Mouse (Mus musculus) adrenal gland, adult 10 weeks (tissue): ENCODE data around the gene Ctsm. TPM values are rescaled to one million over a fixed set of nuclear protein-coding genes. Genes with fewer than 3 reads are reported as not detected.

Source experiments
- polyA plus RNA-seq: library from polyadenylated mRNA; stranded (reverse); fragments of 350-450 nt; fragmentation: Illumina TruSeq; extraction: RNeasy Lipid Tissue Mini Kit (QIAGEN cat#74804); gene quantifications from one replicate; pipeline ENCODE4 v1.2.3, GENCODE M21; 2014; ENCODE audit warnings: low read depth, low replicate concordance

The Ctsm gene
- polyA plus RNA-seq = not detected

DNA sequence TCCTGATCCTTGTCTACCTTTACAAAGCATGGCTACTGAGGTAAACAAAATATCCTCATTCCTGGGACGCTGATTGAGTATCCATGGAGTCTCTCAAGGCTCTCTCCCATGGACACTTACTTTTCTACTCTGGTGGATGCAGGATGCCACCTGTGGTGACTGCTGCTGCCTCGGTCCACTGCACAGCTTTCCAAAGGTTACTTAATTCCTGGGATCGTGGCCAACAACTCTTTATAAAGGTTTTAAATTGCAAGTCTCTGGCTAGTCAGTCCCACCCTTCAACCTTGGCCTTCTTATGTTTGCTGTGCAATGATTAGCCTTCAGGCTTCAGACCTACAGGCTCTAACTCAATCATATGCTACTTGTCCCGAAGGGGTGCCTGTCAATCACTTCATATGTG lies at the start of gene Ctsm:
Ctsm (minus strand) TSS at position 209 of the 400 bp plus-strand sequence.

DNA sequence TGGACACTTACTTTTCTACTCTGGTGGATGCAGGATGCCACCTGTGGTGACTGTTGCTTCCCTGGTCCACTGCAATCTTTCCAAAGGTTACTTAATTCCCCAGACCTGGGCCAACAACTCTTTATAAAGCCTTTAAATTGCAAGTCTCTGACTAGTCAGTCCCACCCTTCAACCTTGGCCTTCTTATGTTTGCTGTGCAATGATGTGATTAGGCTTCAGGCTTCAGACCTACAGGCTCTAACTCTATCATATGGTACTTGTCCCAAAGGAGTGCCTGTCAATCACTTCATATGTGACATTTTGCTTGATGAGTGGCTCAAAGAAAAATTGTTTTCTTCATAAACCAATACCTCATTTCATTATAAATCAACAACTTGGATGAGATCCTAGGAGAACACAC lies 28.4 kb upstream of the Ctsm start, which contains the start of gene Cts3:
Cts3 (minus strand) TSS at position 101 of the 400 bp plus-strand sequence.

DNA sequence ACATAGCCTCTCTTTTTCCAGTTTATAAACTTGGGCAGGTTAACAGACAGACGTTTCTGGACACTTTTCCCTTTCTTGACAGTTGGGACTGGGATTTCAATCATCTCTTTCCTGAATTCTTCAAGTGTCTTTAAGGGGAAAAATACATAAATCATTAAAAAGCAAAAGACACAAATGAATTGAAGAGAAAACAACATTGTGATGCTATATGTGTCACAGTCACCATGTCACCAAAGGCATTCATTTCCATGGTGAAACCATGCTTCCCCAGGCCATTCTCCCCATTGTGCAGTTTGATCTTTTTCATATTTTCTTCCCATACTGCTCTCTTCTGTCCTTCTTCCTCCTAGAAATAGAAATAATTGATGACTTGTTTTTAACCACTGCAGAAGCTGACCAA lies 26.4 kb upstream of the Ctsm start, which contains the start of gene Gm49352:
Gm49352 (minus strand) TSS at position 101 of the 400 bp plus-strand sequence.

Other genes with a start within 250 kb of the Ctsm start
- gene Cts7, start 183.6 kb downstream of the Ctsm start, polyA plus RNA-seq = not detected
- not detected for gene Gm49352, start 26.3 kb upstream of the Ctsm start, polyA plus RNA-seq
- gene Cts3, start 28.3 kb upstream of the Ctsm start, polyA plus RNA-seq = not detected